ENCODE assay signal across 8 mouse cellular contexts in the genomic region with DNA sequence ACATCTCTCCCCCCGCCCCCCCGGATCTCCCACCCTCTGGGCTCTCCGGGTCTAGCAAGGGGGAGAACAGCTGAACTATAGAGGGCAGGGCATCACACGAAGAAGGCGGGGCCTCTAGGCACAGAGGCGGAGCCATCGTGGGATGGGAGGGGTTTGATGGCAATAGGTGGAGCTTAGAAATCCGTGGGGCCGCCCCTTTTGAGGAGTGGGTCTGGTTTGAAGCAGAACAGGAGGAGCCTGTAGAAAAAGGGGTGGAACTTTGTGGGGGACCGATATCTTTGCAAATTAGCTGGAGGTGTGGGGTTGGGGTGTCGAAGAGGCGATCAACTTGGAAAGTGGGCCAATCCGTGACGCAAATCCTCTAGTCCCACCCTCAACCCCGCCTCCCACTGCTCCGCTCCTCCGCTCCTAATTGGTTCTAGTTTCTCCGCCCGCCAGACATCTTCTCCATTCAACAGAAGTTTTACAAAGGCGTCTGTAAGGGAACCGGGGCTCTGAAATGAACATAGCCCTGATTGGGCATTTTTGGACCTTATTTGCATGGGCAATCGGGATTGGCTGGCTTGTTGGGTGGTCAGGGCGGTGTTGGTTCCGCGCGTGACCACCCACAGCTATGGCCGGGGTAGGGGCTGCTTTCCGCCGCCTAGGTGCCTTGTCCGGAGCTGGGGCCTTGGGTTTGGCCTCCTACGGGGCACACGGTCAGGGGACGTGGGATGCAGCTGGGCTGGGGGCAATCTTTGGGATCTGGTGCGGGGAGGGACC. TPM values are rescaled to one million over a fixed set of nuclear protein-coding genes. Genes with fewer than 3 reads are reported as not detected.
DNase-seq lines count a peak whose midpoint lies in the region; ATAC-seq lines count a peak whose summit lies in the region.

A gene (plus strand): TSS at position 563 of the 762 bp plus-strand sequence.

- under 1% methylated on average over 34 of the region's 34 CpGs for WGBS in hindbrain, embryonic 16.5 days
- WGBS in macrophage (ENCODE audit: missing documents), result 1% methylated on average over 32 of the region's 34 CpGs

- peak within 1 kb of the TSS; percentile 87 for H3K4me3 ChIP-seq in hindbrain, embryonic 16.5 days (ENCODE audit: low read length)
- H3K4me3 ChIP-seq in macrophage (ENCODE audit: inconsistent target), result peak within 1 kb of the TSS; percentile 88

- no peaks in the 10 kb centered on the region for H3K27me3 ChIP-seq in hindbrain, embryonic 16.5 days (replicated peaks; ENCODE audit: control insufficient read depth, insufficient read depth, low read length)

- no peaks in the 10 kb centered on the region; the same call in 1 of the 2 replicates for H3K36me3 ChIP-seq in hindbrain, embryonic 16.5 days (ENCODE audit: control insufficient read depth, insufficient read depth, low read length)
- no peaks in the 10 kb centered on the region for H3K36me3 ChIP-seq in macrophage (ENCODE audit: inconsistent target)

- H3K79me2 ChIP-seq in macrophage (ENCODE audit: inconsistent target), result peaks cover 14% of the 10 kb centered on the region

- peak; percentile 92 for ATAC-seq in hindbrain, embryonic 16.5 days

- peak within 1 kb of the TSS; percentile 94 for H3K9ac ChIP-seq in hindbrain, embryonic 16.5 days (ENCODE audit: low read depth, low read length)

- H3K4me2 ChIP-seq in hindbrain, embryonic 16.5 days (ENCODE audit: low read length), result peak within 1 kb of the TSS; percentile 89

- DNase-seq in WW6 (ENCODE audit: low read depth, low spot score), result peak; percentile 100
- DNase-seq in cerebellum, postnatal 4 days (ENCODE audit: low spot score in 2 of 2), result peak; percentile 85 to 94
- peak; percentile 98 for DNase-seq in gastrocnemius, adult 18-20 months (ENCODE audit: low spot score)
- peak; percentile 93 to 95 for DNase-seq in left cerebral cortex, adult 18-20 months (ENCODE audit: low spot score in 2 of 2)
- peak; percentile 98 for DNase-seq in right cerebral cortex, adult 18-20 months
- DNase-seq in urinary bladder, postnatal 10 days (ENCODE audit: low spot score), result peak; percentile 73

- no peaks in the 10 kb centered on the region for H3K9me3 ChIP-seq in hindbrain, embryonic 16.5 days (ENCODE audit: control insufficient read depth, low read length)

- H3K27ac ChIP-seq in hindbrain, embryonic 16.5 days (ENCODE audit: low read depth, low read length), result peak within 1 kb of the TSS; percentile 96
- peak within 1 kb of the TSS; percentile 78 for H3K27ac ChIP-seq in macrophage

- peaks cover 34% of the 10 kb centered on the region for H3K4me1 ChIP-seq in hindbrain, embryonic 16.5 days (ENCODE audit: control insufficient read depth, insufficient read depth, low read depth, low read length)

RNA-seq across cellular contexts. Expression of the gene that starts here (rescaled TPM):
- 100 to 1,000 TPM; 141 to 164 TPM for total RNA-seq in gastrocnemius, adult 18-20 months (2021)
- 341 and 379 TPM in 2 replicates for polyA plus RNA-seq in hindbrain, embryonic 16.5 days (2015; fragmentation: Nextera tagmentation; extraction: Ambion mirVana)
- 100 to 1,000 TPM; 120 to 143 TPM for total RNA-seq in left cerebral cortex, adult 18-20 months (2021)
- 100 to 1,000 TPM in 11 of 26 experiments, 10 to 100 TPM in 15; 25.0 to 220 (median 82.7) TPM for total RNA-seq in macrophage (2018; cell fraction: chromatin; rRNA removed)
- 100 to 1,000 TPM; 247 to 418 (median 311) TPM for total RNA-seq in macrophage (2018; cell fraction: cytosol; rRNA removed)
- 100 to 1,000 TPM in 22 of 26 experiments, 10 to 100 TPM in 4; 66.1 to 274 (median 151) TPM for total RNA-seq in macrophage (2018; cell fraction: nucleus; rRNA removed)
- 71.2 to 302 TPM (median 269 TPM) in 3 replicates for polyA plus RNA-seq in macrophage (2018)

Comparison
In these comparisons a context has a peak if more than half of its experiments do, and no peak if none do; other contexts are left out.
1. Peak in every context shown above with its lines: DNase-seq, ATAC-seq, H3K4me3 ChIP-seq and H3K27ac ChIP-seq.